Mouse (Mus musculus): ENCODE measurements around the gene Pard3.

GRCm38 (mm10) chr8:127063551-127064360 lies at the start of gene Pard3:
- TF ChIP-seq POLR2A (IDR thresholded peaks at IDR 0.05; ENCODE audit: extremely low read depth, insufficient read depth, low read length) (no peak), CTCF (IDR thresholded peaks at IDR 0.05; ENCODE audit: extremely low read depth, insufficient read depth, low read length) (no peak)
